Mouse (Mus musculus) testis, adult 2 months (tissue): ENCODE data around the gene Sptbn1.

ENCODE experiments used
- CTCF ChIP-seq: fragments of 200-500 bp; IDR thresholded peaks from 2 replicates; pipeline ENCODE4 v1.5.1; 2012; ENCODE audit warnings: low read depth, mild to moderate bottlenecking, inconsistent platforms, low read length, moderate library complexity; ENCODE audit not compliant: control insufficient read depth, insufficient read depth, insufficient replicate concordance
- POLR2A ChIP-seq: fragments of 200-500 bp; IDR thresholded peaks from 2 replicates; pipeline ENCODE4 v1.6.1; 2012; ENCODE audit warnings: low read depth, mild to moderate bottlenecking, inconsistent platforms, low read length, moderate library complexity; ENCODE audit not compliant: control insufficient read depth

GRCm38 (mm10) chr11:30095212-30095773 is 172.7 kb downstream of the Sptbn1 start:
- TF ChIP-seq POLR2A = no peak
- TF ChIP-seq CTCF = no peak
